Mouse (Mus musculus) limb, embryonic 14.5 days (tissue): ENCODE measurements around the gene Klhl12. TPM values are rescaled to one million over a fixed set of nuclear protein-coding genes. Genes with fewer than 3 reads are reported as not detected.

ENCODE experiments used
- ATAC-seq: fragments of 200-750 bp; cut with Nextera tagmentation; 2 replicates; pipeline ENCODE4 v1.8.0; 2017; ENCODE audit warnings: low read depth, moderate number of reproducible peaks, moderate TSS enrichment; ENCODE audit not compliant: low FRiP score
- DNase-seq: peaks from one replicate; pipeline ENCODE4 v3.0.0-alpha.2; 2015; ENCODE audit warnings: low spot score
- H3K27ac ChIP-seq: fragments of 300-500 bp; sonication (generic); replicated peaks from 2 replicates; pipeline ENCODE4 v1.5.1; 2014; ENCODE audit warnings: low read depth, mild to moderate bottlenecking, low read length, moderate library complexity, mixed read lengths
- H3K27me3 ChIP-seq: fragments of 300-500 bp; sonication (generic); 2 replicates; pipeline ENCODE4 v1.6.1; 2014; ENCODE audit warnings: low read length, mixed read lengths; ENCODE audit not compliant: control insufficient read depth, insufficient read depth
- H3K36me3 ChIP-seq: fragments of 300-500 bp; sonication (generic); 2 replicates; pipeline ENCODE4 v1.6.1; 2014; ENCODE audit warnings: mild to moderate bottlenecking, low read length, moderate library complexity, mixed read lengths; ENCODE audit not compliant: control insufficient read depth, insufficient read depth
- H3K4me1 ChIP-seq: fragments of 300-500 bp; sonication (generic); 2 replicates; pipeline ENCODE4 v1.6.1; 2014; ENCODE audit warnings: antibody characterized with exemption, low read length, mixed read lengths; ENCODE audit not compliant: control insufficient read depth, insufficient read depth
- H3K4me2 ChIP-seq: fragments of 300-500 bp; sonication (generic); replicated peaks from 2 replicates; pipeline ENCODE4 v1.6.1; 2014; ENCODE audit warnings: low read depth, mild to moderate bottlenecking, low read length, moderate library complexity; ENCODE audit not compliant: severe bottlenecking
- H3K4me3 ChIP-seq: fragments of 300-500 bp; sonication (generic); replicated peaks from 2 replicates; pipeline ENCODE4 v1.5.1; 2014; ENCODE audit warnings: low read length
- H3K9ac ChIP-seq: fragments of 300-500 bp; sonication (generic); 2 replicates; pipeline ENCODE4 v1.6.1; 2014; ENCODE audit warnings: mild to moderate bottlenecking, low read depth, low read length, moderate library complexity; ENCODE audit not compliant: severe bottlenecking
- H3K9me3 ChIP-seq: fragments of 300-500 bp; sonication (generic); 2 replicates; pipeline ENCODE4 v1.6.1; 2016; ENCODE audit warnings: low read length; ENCODE audit not compliant: control insufficient read depth
- POLR2A ChIP-seq: fragments of 200-500 bp; IDR thresholded peaks from 2 replicates; pipeline ENCODE4 v1.8.0; 2012; ENCODE audit warnings: inconsistent platforms, mild to moderate bottlenecking, moderate library complexity, borderline replicate concordance; ENCODE audit not compliant: insufficient read depth, insufficient read length; ENCODE audit errors: extremely low read depth
- WGBS: fragments of 180-500 bp; shearing (Covaris S2); extraction: QIAGEN DNeasy Blood & Tissue Kit; methylation state at CpG from one replicate; pipeline ENCODE4 v1.1.7; 2014; 5-methylcytosine and 5-hydroxymethylcytosine counted together
- polyA plus RNA-seq, 2 experiments: library from polyadenylated mRNA; depleted of rRNA in 1 of 2; stranded (reverse) in 1 of 2; unstranded in 1 of 2; fragments of >200 nt; fragmentation: Nextera tagmentation in 1 of 2; extraction: Ambion mirVana in 1 of 2; gene quantifications; 2 replicates each; pipeline versions ENCODE4 v1.2.1 to v1.2.3; 2012 to 2014

The Klhl12 gene
- polyA plus RNA-seq, 2 experiments, result 19.3 to 21.6 TPM

DNA sequence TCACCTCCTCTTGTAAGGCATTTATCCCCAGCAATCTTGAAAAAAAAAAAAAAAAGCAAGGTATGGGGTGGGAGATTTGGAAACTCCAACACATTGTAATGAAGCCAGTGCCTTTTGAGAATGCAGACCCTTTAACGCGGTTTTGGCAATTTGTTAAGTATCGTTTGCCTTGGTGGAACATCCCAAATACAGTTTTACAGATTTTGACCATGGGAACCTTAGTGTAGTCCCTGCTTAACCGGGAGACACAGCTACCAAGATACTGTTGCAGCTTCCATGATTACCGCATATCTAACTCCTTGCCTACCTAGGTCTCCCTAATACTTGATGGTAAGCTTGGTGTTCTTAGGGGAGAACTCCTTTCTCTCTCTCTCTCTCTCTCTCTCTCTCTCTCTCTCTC is 729 bp downstream of the Klhl12 start:
- 21% methylated on average over 5 of the region's 5 CpGs for WGBS
- DNase-seq (no peak), ATAC-seq (no peak)
- Histone ChIP-seq H3K4me1 (peaks cover 14% of the 10 kb centered on the region), H3K27ac (no peak overlapping the region), H3K4me2 (peak overlapping the region; percentile 79), H3K36me3 (peaks cover 29% of the 10 kb centered on the region), H3K9me3 (no peaks in the 10 kb centered on the region), H3K4me3 (peak overlapping the region; percentile 63), H3K27me3 (no peaks in the 10 kb centered on the region), H3K9ac (peak overlapping the region; percentile 81)
- no peak for TF ChIP-seq POLR2A

- H3K4me3 ChIP-seq, result no peak overlapping the region
- H3K27me3 ChIP-seq, result no peaks in the 10 kb centered on the region
- H3K4me2 ChIP-seq, result no peak overlapping the region
- TF ChIP-seq POLR2A, result no peak
- no peaks in the 10 kb centered on the region for H3K9me3 ChIP-seq
- peaks cover 14% of the 10 kb centered on the region for H3K4me1 ChIP-seq
- H3K36me3 ChIP-seq, result peaks cover 48% of the 10 kb centered on the region
- no peak overlapping the region for H3K9ac ChIP-seq
- DNase-seq (no peak), ATAC-seq (no peak)
- no peak overlapping the region for H3K27ac ChIP-seq
- WGBS, result 90% methylated on average over 7 of the region's 7 CpGs
Observed at GRCm38 (mm10) chr1:134458139-134458727, 2.9 kb downstream of the Klhl12 start.

- no peak overlapping the region for H3K27ac ChIP-seq
- DNase-seq, result no peak
- peaks cover 68% of the 10 kb centered on the region for H3K36me3 ChIP-seq
- peaks cover 9% of the 10 kb centered on the region for H3K4me1 ChIP-seq
- TF ChIP-seq POLR2A, result no peak
- no peaks in the 10 kb centered on the region for H3K27me3 ChIP-seq
- no peaks in the 10 kb centered on the region for H3K9me3 ChIP-seq
- no peak for ATAC-seq
- WGBS, result 100% methylated on average over 1 of the region's 1 CpGs
- no peak overlapping the region for H3K9ac ChIP-seq
- H3K4me3 ChIP-seq, result no peak overlapping the region
- H3K4me2 ChIP-seq, result no peak overlapping the region
Observed at GRCm38 (mm10) chr1:134460294-134461284, 5.3 kb downstream of the Klhl12 start.

- H3K4me1 ChIP-seq, result no peaks in the 10 kb centered on the region
- H3K27ac ChIP-seq, result no peak overlapping the region
- H3K4me2 ChIP-seq, result no peak overlapping the region
- H3K4me3 ChIP-seq, result no peak overlapping the region
- ATAC-seq, result no peak
- no peak overlapping the region for H3K9ac ChIP-seq
- no peaks in the 10 kb centered on the region for H3K27me3 ChIP-seq
- H3K9me3 ChIP-seq, result no peaks in the 10 kb centered on the region
- TF ChIP-seq POLR2A, result no peak
- H3K36me3 ChIP-seq, result peaks cover 64% of the 10 kb centered on the region
- 92% methylated on average over 2 of the region's 2 CpGs for WGBS
- no peak for DNase-seq
Observed at GRCm38 (mm10) chr1:134484623-134485022, 29.3 kb downstream of the Klhl12 start.

- DNase-seq (no peak), ATAC-seq (no peak)
- Histone ChIP-seq H3K27me3 (no peaks in the 10 kb centered on the region), H3K36me3 (peaks cover 46% of the 10 kb centered on the region), H3K9ac (no peak overlapping the region), H3K9me3 (no peaks in the 10 kb centered on the region), H3K4me3 (no peak overlapping the region), H3K4me2 (no peak overlapping the region), H3K4me1 (peaks cover 11% of the 10 kb centered on the region; the same call in 1 of the 2 replicates), H3K27ac (no peak overlapping the region)
- no peak for TF ChIP-seq POLR2A
- WGBS, result 94% methylated on average over 6 of the region's 6 CpGs
Observed at GRCm38 (mm10) chr1:134490903-134491801, 35.8 kb downstream of the Klhl12 start.
